Mouse (Mus musculus) midbrain, embryonic 13.5 days (tissue): ENCODE results near the gene Plekhg2. TPM values are rescaled to one million over a fixed set of nuclear protein-coding genes. Genes with fewer than 3 reads are reported as not detected.
"Not testable (repeated sequence)": the region's sequence is repeated elsewhere in the genome, so short reads cannot be mapped to it uniquely, and the experiment has no call there.

ENCODE experiments used
- ATAC-seq: fragments of 200-750 bp; cut with Nextera tagmentation; 2 replicates; pipeline ENCODE4 v1.8.0; 2017; ENCODE audit warnings: mild to moderate bottlenecking, moderate TSS enrichment, moderate library complexity
- H3K27ac ChIP-seq: fragments of 300-500 bp; sonication (generic); 2 replicates; pipeline ENCODE4 v1.5.1; 2015; ENCODE audit warnings: inconsistent platforms, mild to moderate bottlenecking, moderate library complexity
- H3K27me3 ChIP-seq: fragments of 300-500 bp; sonication (generic); 2 replicates; pipeline ENCODE4 v1.6.1; 2015; ENCODE audit warnings: mild to moderate bottlenecking, inconsistent platforms
- H3K36me3 ChIP-seq: fragments of 300-500 bp; sonication (generic); 2 replicates; pipeline ENCODE4 v1.6.1; 2015; ENCODE audit warnings: mild to moderate bottlenecking, inconsistent platforms
- H3K4me1 ChIP-seq: fragments of 300-500 bp; sonication (generic); replicated peaks from 2 replicates; pipeline ENCODE4 v1.6.1; 2015; ENCODE audit warnings: inconsistent platforms
- H3K4me2 ChIP-seq: fragments of 300-500 bp; sonication (generic); replicated peaks from 2 replicates; pipeline ENCODE4 v1.6.1; 2015; ENCODE audit warnings: moderate library complexity, mild to moderate bottlenecking, inconsistent platforms
- H3K4me3 ChIP-seq: fragments of 300-500 bp; sonication (generic); replicated peaks from 2 replicates; pipeline ENCODE4 v1.5.1; 2015; ENCODE audit warnings: mild to moderate bottlenecking, inconsistent platforms
- H3K9ac ChIP-seq: fragments of 300-500 bp; sonication (generic); replicated peaks from 2 replicates; pipeline ENCODE4 v1.6.1; 2015; ENCODE audit warnings: mild to moderate bottlenecking, inconsistent platforms
- H3K9me3 ChIP-seq: fragments of 300-500 bp; sonication (generic); 2 replicates; pipeline ENCODE4 v1.6.1; 2016; ENCODE audit warnings: mild to moderate bottlenecking, inconsistent platforms
- WGBS: fragments of 180-500 bp; shearing (Covaris S2); methylation state at CpG from one replicate; pipeline ENCODE4 v1.1.7; 2015; 5-methylcytosine and 5-hydroxymethylcytosine counted together
- polyA plus RNA-seq: library from polyadenylated mRNA; unstranded; fragments of >200 nt; fragmentation: Nextera tagmentation; extraction: Ambion mirVana; gene quantifications from 2 replicates; pipeline ENCODE4 v1.2.1, GENCODE M21; 2015

Gene Plekhg2
- polyA plus RNA-seq, 1 experiment from 2014 or later = 37.6 TPM

DNA sequence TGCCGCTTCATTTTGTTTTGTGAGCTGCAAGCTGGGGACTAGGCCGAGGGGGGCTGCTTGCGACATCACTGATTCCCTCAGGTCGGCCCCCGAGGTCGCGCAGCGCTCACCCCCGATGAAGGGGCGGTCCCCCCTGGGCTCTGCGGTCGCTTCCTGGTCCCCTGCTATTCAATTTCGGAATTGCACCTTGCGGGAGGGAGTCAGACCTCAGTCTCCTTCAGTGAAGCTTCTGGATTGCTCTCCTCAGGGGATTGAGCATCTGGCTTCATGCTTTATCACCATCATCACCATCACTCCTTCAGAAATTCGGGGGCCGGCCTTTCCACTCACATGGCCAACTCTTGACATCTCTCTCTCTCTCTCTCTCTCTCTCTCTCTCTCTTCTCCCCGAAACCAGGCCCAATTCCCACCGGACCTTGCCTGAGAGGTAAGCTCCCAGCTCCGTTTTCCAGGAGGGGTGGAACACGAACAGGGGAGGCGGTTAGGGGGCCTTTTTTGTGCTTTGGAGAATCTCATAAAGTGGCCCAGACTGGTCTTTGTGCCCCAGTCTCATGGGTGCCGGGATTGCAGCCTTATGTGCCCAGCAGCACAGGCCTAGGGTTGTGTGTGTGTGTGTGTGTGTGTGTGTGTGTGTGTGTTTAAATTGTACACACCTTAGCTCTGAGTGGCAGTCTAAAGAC, 21.0 kb upstream of the Plekhg2 start:
- H3K27ac ChIP-seq = peak overlapping the region; percentile 70
- H3K4me2 ChIP-seq = peak overlapping the region; percentile 98
- 6% methylated on average over 22 of the region's 22 CpGs for WGBS
- peaks cover 59% of the 10 kb centered on the region for H3K36me3 ChIP-seq
- H3K9me3 ChIP-seq = no peaks in the 10 kb centered on the region
- peaks cover 20% of the 10 kb centered on the region for H3K4me1 ChIP-seq
- no peak for ATAC-seq
- peak overlapping the region; percentile 93 for H3K9ac ChIP-seq
- peak overlapping the region; percentile 83 for H3K4me3 ChIP-seq
- H3K27me3 ChIP-seq = no peaks in the 10 kb centered on the region

- peak within 1 kb of the TSS; percentile 93 for H3K9ac ChIP-seq
- peak; percentile 99 for ATAC-seq
- H3K9me3 ChIP-seq = no peaks in the 10 kb centered on the region
- H3K27ac ChIP-seq = peak within 1 kb of the TSS; percentile 70
- under 1% methylated on average over 58 of the region's 58 CpGs for WGBS
- H3K27me3 ChIP-seq = no peaks in the 10 kb centered on the region
- peak within 1 kb of the TSS; percentile 83 for H3K4me3 ChIP-seq
- H3K36me3 ChIP-seq = peaks cover 59% of the 10 kb centered on the region
- H3K4me2 ChIP-seq = peak within 1 kb of the TSS; percentile 98
- peaks cover 20% of the 10 kb centered on the region for H3K4me1 ChIP-seq
Observed at GRCm38 (mm10) chr7:28392429-28393271, 20.3 kb upstream of the Plekhg2 start, which contains the start of the genes Med29 and Paf1. Gene Med29, minus strand, starts transcription at chr7:28392708. Gene Paf1, plus strand, starts transcription at chr7:28392951.

- Histone ChIP-seq H3K4me2 (no peak overlapping the region), H3K4me3 (no peak overlapping the region), H3K9me3 (no peaks in the 10 kb centered on the region), H3K27me3 (no peaks in the 10 kb centered on the region), H3K4me1 (peaks cover 20% of the 10 kb centered on the region), H3K9ac (no peak overlapping the region), H3K27ac (no peak overlapping the region), H3K36me3 (peaks cover 58% of the 10 kb centered on the region)
- WGBS = 99% methylated on average over 3 of the region's 3 CpGs
- no peak for ATAC-seq
Observed at GRCm38 (mm10) chr7:28390331-28390730, 17.9 kb upstream of the Plekhg2 start.

DNA sequence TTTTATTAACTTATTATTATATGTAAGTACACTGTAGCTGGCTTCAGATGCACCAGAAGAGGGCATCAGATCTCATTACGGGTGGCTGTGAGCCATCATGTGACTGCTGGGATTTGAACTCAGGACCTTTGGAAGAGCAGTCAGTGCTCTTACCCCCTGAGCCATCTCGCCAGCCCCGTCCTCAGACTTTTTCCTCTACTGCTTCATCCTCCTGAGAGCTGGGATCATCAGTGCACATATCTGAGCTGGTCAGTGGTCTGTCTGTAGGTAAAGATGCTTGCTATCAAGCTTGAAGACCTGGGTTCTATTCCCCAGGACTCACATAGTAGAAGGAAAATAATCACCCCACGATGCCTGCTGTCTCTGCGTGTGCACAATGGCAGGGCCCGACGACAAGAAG, 15.0 kb upstream of the Plekhg2 start:
- ATAC-seq, H3K9me3 ChIP-seq, H3K27ac ChIP-seq, H3K9ac ChIP-seq, H3K4me3 ChIP-seq, H3K27me3 ChIP-seq, H3K4me2 ChIP-seq: not testable (repeated sequence)
- 90% methylated on average over 7 of the region's 7 CpGs for WGBS
- H3K4me1 ChIP-seq = peaks cover 17% of the 10 kb centered on the region
- peaks cover 53% of the 10 kb centered on the region for H3K36me3 ChIP-seq

DNA sequence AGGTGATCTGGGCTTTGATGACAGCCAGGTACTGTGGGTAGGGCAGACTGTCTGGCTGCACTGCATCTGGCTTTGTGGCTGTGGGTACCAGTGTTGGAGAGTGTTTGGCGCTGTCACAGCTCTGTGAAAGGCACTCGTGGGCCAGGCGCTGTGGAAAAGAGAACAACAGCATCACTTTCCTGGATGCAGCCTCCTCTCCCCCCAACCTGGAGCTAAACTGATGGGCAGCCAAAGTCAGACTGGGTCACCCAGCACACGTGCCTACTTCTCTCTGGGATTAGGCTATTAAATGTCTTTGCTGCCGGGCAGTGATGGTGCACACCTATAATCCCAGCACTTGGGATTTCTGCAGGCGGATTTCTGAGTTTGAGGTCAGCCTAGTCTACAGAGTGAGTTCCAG, 14.5 kb upstream of the Plekhg2 start:
- H3K9me3 ChIP-seq, H3K9ac ChIP-seq, H3K27me3 ChIP-seq, H3K4me3 ChIP-seq, H3K4me2 ChIP-seq, H3K27ac ChIP-seq, ATAC-seq: not testable (repeated sequence)
- 88% methylated on average over 6 of the region's 6 CpGs for WGBS
- H3K36me3 ChIP-seq = peaks cover 53% of the 10 kb centered on the region
- H3K4me1 ChIP-seq = peaks cover 21% of the 10 kb centered on the region

DNA sequence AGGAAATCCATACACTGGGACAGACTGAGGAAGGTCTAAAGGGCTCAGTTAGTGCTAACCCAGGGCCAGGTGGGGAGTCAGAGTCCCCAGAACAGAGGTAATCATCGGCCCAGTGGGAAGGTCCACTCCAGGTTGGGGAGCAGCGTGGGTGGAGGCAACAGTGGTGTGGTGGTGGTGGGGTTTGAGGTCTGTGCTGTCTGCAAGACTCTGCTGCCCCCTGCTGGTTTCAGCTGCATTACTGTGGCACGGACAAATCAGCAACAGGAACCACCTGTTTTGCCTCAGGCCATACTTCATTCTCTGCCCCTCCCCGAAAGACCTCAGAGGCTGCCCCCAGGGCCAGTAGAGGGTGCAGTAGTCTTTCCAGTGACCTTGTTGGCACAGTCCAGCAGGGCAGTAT, 14.1 kb upstream of the Plekhg2 start:
- Histone ChIP-seq H3K4me3 (no peak overlapping the region), H3K9ac (no peak overlapping the region), H3K27me3 (no peaks in the 10 kb centered on the region), H3K27ac (no peak overlapping the region), H3K4me1 (peaks cover 21% of the 10 kb centered on the region), H3K9me3 (no peaks in the 10 kb centered on the region), H3K36me3 (peaks cover 53% of the 10 kb centered on the region), H3K4me2 (no peak overlapping the region)
- WGBS = 20% methylated on average over 4 of the region's 4 CpGs
- ATAC-seq = peak; percentile 72

GRCm38 (mm10) chr7:28386007-28386406, 13.6 kb upstream of the Plekhg2 start:
- Histone ChIP-seq H3K27ac (no peak overlapping the region), H3K4me1 (peaks cover 21% of the 10 kb centered on the region), H3K9me3 (no peaks in the 10 kb centered on the region), H3K36me3 (peaks cover 53% of the 10 kb centered on the region), H3K4me3 (no peak overlapping the region), H3K4me2 (no peak overlapping the region), H3K27me3 (0 out of 2 replicates have a peak, but pooled peaks cover 4% of the 10 kb centered on the region), H3K9ac (no peak overlapping the region)
- ATAC-seq = no peak
- 90% methylated on average over 6 of the region's 7 CpGs for WGBS

DNA sequence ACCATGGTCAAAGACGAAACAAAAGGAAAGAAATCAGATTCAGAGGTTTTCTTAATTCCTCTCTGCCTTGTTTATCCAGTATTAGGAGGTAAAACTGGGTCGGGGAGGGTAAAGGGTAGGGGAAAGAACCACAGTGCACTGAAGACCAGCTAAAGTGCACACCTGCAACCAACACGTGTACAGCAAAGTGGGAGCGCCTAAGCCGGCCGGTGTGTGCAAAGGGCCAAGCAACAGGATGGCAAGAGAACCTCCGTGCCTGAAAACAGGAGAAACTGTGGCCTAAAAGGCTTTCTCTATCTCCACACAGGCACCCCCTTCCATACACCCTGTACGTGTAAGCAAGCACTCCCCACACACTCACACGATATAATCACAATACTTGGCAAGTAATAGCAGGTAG, 12.8 kb upstream of the Plekhg2 start:
- Histone ChIP-seq H3K4me1 (peaks cover 26% of the 10 kb centered on the region), H3K36me3 (peaks cover 45% of the 10 kb centered on the region), H3K27ac (no peak overlapping the region), H3K9ac (no peak overlapping the region), H3K4me2 (no peak overlapping the region), H3K4me3 (no peak overlapping the region), H3K27me3 (0 out of 2 replicates have a peak, but pooled peaks cover 6% of the 10 kb centered on the region), H3K9me3 (no peaks in the 10 kb centered on the region)
- WGBS = 95% methylated on average over 9 of the region's 9 CpGs
- ATAC-seq = no peak

GRCm38 (mm10) chr7:28384162-28384561, 11.8 kb upstream of the Plekhg2 start:
- H3K4me2 ChIP-seq = no peak overlapping the region
- no peak overlapping the region for H3K27ac ChIP-seq
- no peaks in the 10 kb centered on the region for H3K9me3 ChIP-seq
- peaks cover 36% of the 10 kb centered on the region for H3K36me3 ChIP-seq
- 0 out of 2 replicates have a peak, but pooled peaks cover 6% of the 10 kb centered on the region for H3K27me3 ChIP-seq
- ATAC-seq = no peak
- no peak overlapping the region for H3K9ac ChIP-seq
- peaks cover 32% of the 10 kb centered on the region for H3K4me1 ChIP-seq
- 83% methylated on average over 6 of the region's 6 CpGs for WGBS
- H3K4me3 ChIP-seq = no peak overlapping the region

DNA sequence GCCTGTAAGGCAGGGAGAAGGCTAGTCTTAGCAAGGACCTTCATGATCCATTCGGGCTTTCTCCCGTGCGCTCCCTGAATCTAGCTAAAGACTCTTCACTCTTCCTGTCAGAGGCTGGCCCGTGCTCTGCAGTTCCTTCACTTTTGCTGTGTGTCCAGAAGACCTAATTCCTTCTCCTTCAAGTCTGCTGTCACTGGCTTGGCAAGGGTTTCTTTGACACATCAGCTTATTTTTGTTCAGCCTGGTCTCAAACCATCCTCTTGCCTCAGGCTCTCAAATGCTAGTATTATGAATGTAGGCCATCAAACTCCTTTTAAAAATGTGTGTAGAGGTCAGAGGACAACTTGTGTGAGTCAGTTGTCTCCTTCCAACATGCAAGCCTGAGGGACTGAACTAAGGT, 11.2 kb upstream of the Plekhg2 start:
- no peak overlapping the region for H3K27ac ChIP-seq
- H3K4me2 ChIP-seq = no peak overlapping the region
- peaks cover 37% of the 10 kb centered on the region for H3K4me1 ChIP-seq
- no peak overlapping the region for H3K9ac ChIP-seq
- no peak overlapping the region for H3K4me3 ChIP-seq
- no peak for ATAC-seq
- 0 out of 2 replicates have a peak, but pooled peaks cover 6% of the 10 kb centered on the region for H3K27me3 ChIP-seq
- H3K36me3 ChIP-seq = peaks cover 31% of the 10 kb centered on the region
- no peaks in the 10 kb centered on the region for H3K9me3 ChIP-seq
- WGBS = 81% methylated on average over 4 of the region's 4 CpGs

DNA sequence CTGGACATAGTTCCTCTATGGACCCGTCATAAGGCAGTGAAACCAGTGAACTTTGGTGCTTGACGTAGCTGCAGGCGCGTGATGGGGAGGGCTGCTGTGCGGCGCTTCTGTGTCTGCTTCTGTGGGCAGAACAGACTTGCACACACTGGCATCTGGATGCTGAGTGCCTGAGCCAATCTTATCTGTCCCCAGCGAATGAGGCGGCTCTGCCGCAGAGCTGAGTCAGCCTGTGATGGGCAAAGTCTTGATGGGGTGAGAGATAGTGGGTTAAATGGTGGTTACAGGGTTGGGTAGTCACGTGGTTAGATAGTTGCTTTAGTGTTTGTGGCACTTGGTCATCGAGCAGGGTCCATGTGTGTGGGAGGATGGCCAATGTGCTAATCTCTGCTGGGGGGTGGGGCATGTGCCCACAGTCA, 10.6 kb upstream of the Plekhg2 start:
- ATAC-seq = no peak
- Histone ChIP-seq H3K27ac (no peak overlapping the region), H3K4me2 (no peak overlapping the region), H3K9ac (no peak overlapping the region), H3K4me3 (no peak overlapping the region), H3K4me1 (peaks cover 43% of the 10 kb centered on the region), H3K27me3 (peaks cover 7% of the 10 kb centered on the region), H3K36me3 (peaks cover 25% of the 10 kb centered on the region), H3K9me3 (no peaks in the 10 kb centered on the region)
- 80% methylated on average over 11 of the region's 11 CpGs for WGBS

GRCm38 (mm10) chr7:28382347-28382951, 10.1 kb upstream of the Plekhg2 start:
- peaks cover 19% of the 10 kb centered on the region for H3K36me3 ChIP-seq
- no peak overlapping the region for H3K9ac ChIP-seq
- no peak overlapping the region for H3K27ac ChIP-seq
- peaks cover 49% of the 10 kb centered on the region for H3K4me1 ChIP-seq
- WGBS = 82% methylated on average over 11 of the region's 12 CpGs
- no peak for ATAC-seq
- peak overlapping the region; percentile 51 for H3K4me2 ChIP-seq
- no peaks in the 10 kb centered on the region for H3K9me3 ChIP-seq
- H3K27me3 ChIP-seq = peaks cover 13% of the 10 kb centered on the region
- H3K4me3 ChIP-seq = no peak overlapping the region
